Mouse (Mus musculus) heart, embryonic 11.5 days (tissue): Measurements from ENCODE around the gene Itgb1bp1. TPM values are rescaled to one million over a fixed set of nuclear protein-coding genes. Genes with fewer than 3 reads are reported as not detected.

ENCODE experiments used
- ATAC-seq: fragments of 200-750 bp; cut with Nextera tagmentation; replicated peaks from 2 replicates; pipeline ENCODE4 v1.8.0; 2017; ENCODE audit warnings: moderate library complexity; ENCODE audit not compliant: insufficient number of reproducible peaks, low FRiP score, low TSS enrichment
- H3K27ac ChIP-seq: fragments of 300-500 bp; sonication (generic); 2 replicates; pipeline ENCODE4 v1.5.1; 2014; ENCODE audit warnings: mild to moderate bottlenecking, low read depth, low read length
- H3K27me3 ChIP-seq: fragments of 300-500 bp; sonication (generic); 2 replicates; pipeline ENCODE4 v1.6.1; 2014; ENCODE audit warnings: mild to moderate bottlenecking, low read length, mixed read lengths; ENCODE audit not compliant: control insufficient read depth, insufficient read depth
- H3K36me3 ChIP-seq: fragments of 300-500 bp; sonication (generic); 2 replicates; pipeline ENCODE4 v1.6.1; 2014; ENCODE audit warnings: mild to moderate bottlenecking, low read length, moderate library complexity, mixed read lengths; ENCODE audit not compliant: control insufficient read depth, insufficient read depth
- H3K4me1 ChIP-seq: fragments of 300-500 bp; sonication (generic); 2 replicates; pipeline ENCODE4 v1.6.1; 2014; ENCODE audit warnings: low read length; ENCODE audit not compliant: control insufficient read depth, insufficient read depth
- H3K4me2 ChIP-seq: fragments of 300-500 bp; sonication (generic); 2 replicates; pipeline ENCODE4 v1.6.1; 2014; ENCODE audit warnings: mild to moderate bottlenecking, moderate library complexity
- H3K4me3 ChIP-seq: fragments of 300-500 bp; sonication (generic); 2 replicates; pipeline ENCODE4 v1.5.1; 2014; ENCODE audit warnings: low read depth, low read length
- H3K9ac ChIP-seq: fragments of 300-500 bp; sonication (generic); 2 replicates; pipeline ENCODE4 v1.6.1; 2014; ENCODE audit warnings: mild to moderate bottlenecking, low read depth, low read length, moderate library complexity
- H3K9me3 ChIP-seq: fragments of 300-500 bp; sonication (generic); replicated peaks from 2 replicates; pipeline ENCODE4 v1.6.1; 2016; ENCODE audit warnings: low read length; ENCODE audit not compliant: control insufficient read depth
- WGBS: fragments of 180-500 bp; shearing (Covaris S2); extraction: QIAGEN DNeasy Blood & Tissue Kit; methylation state at CpG from one replicate; pipeline ENCODE4 v1.1.7; 2014; ENCODE audit not compliant: insufficient replicate concordance; 5-methylcytosine and 5-hydroxymethylcytosine counted together
- polyA plus RNA-seq: library from polyadenylated mRNA; unstranded; fragments of >200 nt; fragmentation: Nextera tagmentation; extraction: Ambion mirVana; gene quantifications from 2 replicates; pipeline ENCODE4 v1.2.1, GENCODE M21; 2014

Itgb1bp1 gene
- polyA plus RNA-seq, 1 experiment from 2014 or later, result 41.6 TPM

GRCm38 (mm10) chr12:21268083-21268616 lies 17.9 kb downstream of the Itgb1bp1 start:
- no peaks in the 10 kb centered on the region; the same call in 1 of the 2 replicates for H3K4me1 ChIP-seq
- H3K9me3 ChIP-seq, result no peaks in the 10 kb centered on the region
- peaks cover 18% of the 10 kb centered on the region for H3K36me3 ChIP-seq
- H3K27ac ChIP-seq, result no peak overlapping the region
- no peak for ATAC-seq
- 88% methylated on average over 8 of the region's 8 CpGs for WGBS
- no peak overlapping the region for H3K9ac ChIP-seq
- no peaks in the 10 kb centered on the region for H3K27me3 ChIP-seq
- no peak overlapping the region for H3K4me2 ChIP-seq
- H3K4me3 ChIP-seq, result no peak overlapping the region

GRCm38 (mm10) chr12:21266784-21267098 lies 19.3 kb downstream of the Itgb1bp1 start:
- no peaks in the 10 kb centered on the region for H3K9me3 ChIP-seq
- no peak overlapping the region for H3K9ac ChIP-seq
- H3K4me3 ChIP-seq, result no peak overlapping the region
- peaks cover 21% of the 10 kb centered on the region for H3K36me3 ChIP-seq
- H3K4me1 ChIP-seq, result no peaks in the 10 kb centered on the region; the same call in 1 of the 2 replicates
- no peak for ATAC-seq
- H3K27me3 ChIP-seq, result no peaks in the 10 kb centered on the region
- no peak overlapping the region for H3K27ac ChIP-seq
- no peak overlapping the region for H3K4me2 ChIP-seq
- 81% methylated on average over 2 of the region's 2 CpGs for WGBS

- no peak overlapping the region for H3K4me3 ChIP-seq
- WGBS, result 77% methylated on average over 14 of the region's 14 CpGs
- peak; percentile 64; the same call in 1 of the 2 replicates for ATAC-seq
- H3K9ac ChIP-seq, result no peak overlapping the region
- peaks cover 16% of the 10 kb centered on the region for H3K36me3 ChIP-seq
- H3K27ac ChIP-seq, result no peak overlapping the region
- no peak overlapping the region for H3K4me2 ChIP-seq
- H3K27me3 ChIP-seq, result no peaks in the 10 kb centered on the region
- H3K9me3 ChIP-seq, result no peaks in the 10 kb centered on the region
- no peaks in the 10 kb centered on the region; the same call in 1 of the 2 replicates for H3K4me1 ChIP-seq
These were observed 19.9 kb downstream of the Itgb1bp1 start for GRCm38 (mm10) chr12:21265946-21266783.

- no peak overlapping the region for H3K4me3 ChIP-seq
- no peak overlapping the region for H3K27ac ChIP-seq
- WGBS, result 92% methylated on average over 4 of the region's 4 CpGs
- no peak overlapping the region for H3K4me2 ChIP-seq
- H3K27me3 ChIP-seq, result no peaks in the 10 kb centered on the region
- no peaks in the 10 kb centered on the region; the same call in 1 of the 2 replicates for H3K4me1 ChIP-seq
- H3K9me3 ChIP-seq, result no peaks in the 10 kb centered on the region
- no peak for ATAC-seq
- peaks cover 13% of the 10 kb centered on the region for H3K36me3 ChIP-seq
- no peak overlapping the region for H3K9ac ChIP-seq
These were observed 20.6 kb downstream of the Itgb1bp1 start for GRCm38 (mm10) chr12:21265501-21265900.

GRCm38 (mm10) chr12:21264970-21265369 lies 21.1 kb downstream of the Itgb1bp1 start:
- no peak overlapping the region for H3K4me3 ChIP-seq
- ATAC-seq, result no peak
- no peaks in the 10 kb centered on the region for H3K9me3 ChIP-seq
- H3K4me1 ChIP-seq, result no peaks in the 10 kb centered on the region; the same call in 1 of the 2 replicates
- no peaks in the 10 kb centered on the region for H3K27me3 ChIP-seq
- 89% methylated on average over 3 of the region's 3 CpGs for WGBS
- peak overlapping the region; percentile 75; the same call in 1 of the 2 replicates for H3K27ac ChIP-seq
- H3K36me3 ChIP-seq, result peaks cover 15% of the 10 kb centered on the region; the same call in 1 of the 2 replicates
- no peak overlapping the region for H3K4me2 ChIP-seq
- H3K9ac ChIP-seq, result no peak overlapping the region

- no peak overlapping the region for H3K4me2 ChIP-seq
- no peak overlapping the region for H3K4me3 ChIP-seq
- no peaks in the 10 kb centered on the region for H3K9me3 ChIP-seq
- no peaks in the 10 kb centered on the region for H3K27me3 ChIP-seq
- no peak overlapping the region for H3K9ac ChIP-seq
- H3K4me1 ChIP-seq, result no peaks in the 10 kb centered on the region; the same call in 1 of the 2 replicates
- H3K27ac ChIP-seq, result peak overlapping the region; percentile 75
- peaks cover 16% of the 10 kb centered on the region; the same call in 1 of the 2 replicates for H3K36me3 ChIP-seq
- no peak for ATAC-seq
- WGBS, result 59% methylated on average over 5 of the region's 5 CpGs
These were observed 21.8 kb downstream of the Itgb1bp1 start for GRCm38 (mm10) chr12:21264241-21264640.

- peaks cover 16% of the 10 kb centered on the region; the same call in 1 of the 2 replicates for H3K36me3 ChIP-seq
- H3K27ac ChIP-seq, result no peak overlapping the region
- no peak for ATAC-seq
- no peak overlapping the region for H3K4me3 ChIP-seq
- H3K9me3 ChIP-seq, result no peaks in the 10 kb centered on the region
- H3K27me3 ChIP-seq, result no peaks in the 10 kb centered on the region
- 88% methylated on average over 5 of the region's 5 CpGs for WGBS
- no peaks in the 10 kb centered on the region; the same call in 1 of the 2 replicates for H3K4me1 ChIP-seq
- no peak overlapping the region for H3K4me2 ChIP-seq
- no peak overlapping the region for H3K9ac ChIP-seq
These were observed 22.8 kb downstream of the Itgb1bp1 start for GRCm38 (mm10) chr12:21263256-21263655.

- WGBS, result 74% methylated on average over 4 of the region's 4 CpGs
- ATAC-seq, result no peak
- Histone ChIP-seq H3K27me3 (no peaks in the 10 kb centered on the region), H3K9me3 (no peaks in the 10 kb centered on the region), H3K4me3 (no peak overlapping the region), H3K9ac (no peak overlapping the region), H3K4me1 (no peaks in the 10 kb centered on the region; the same call in 1 of the 2 replicates), H3K36me3 (peaks cover 13% of the 10 kb centered on the region; the same call in 1 of the 2 replicates), H3K4me2 (no peak overlapping the region), H3K27ac (no peak overlapping the region)
These were observed 24.6 kb downstream of the Itgb1bp1 start for GRCm38 (mm10) chr12:21261521-21261920.
